Mouse (Mus musculus) spleen, adult 2 months (tissue): ENCODE results near the gene Cmip. TPM values are rescaled to one million over a fixed set of nuclear protein-coding genes. Genes with fewer than 3 reads are reported as not detected.

Experiments
- DNase-seq, 2 experiments: peaks; one replicate each; pipeline versions ENCODE4 v3.0.0 to v3.0.0-alpha.2; 2012 to 2021; ENCODE audit warnings: low spot score in 2 of 2, low read depth in 1 of 2
- H3K27ac ChIP-seq: fragments of 200-500 bp; 2 replicates; pipeline ENCODE4 v1.5.1; 2012; ENCODE audit warnings: low read length, inconsistent platforms; ENCODE audit not compliant: insufficient read depth
- H3K27me3 ChIP-seq: fragments of 200-500 bp; 2 replicates; pipeline ENCODE4 v1.6.1; 2012; ENCODE audit warnings: mild to moderate bottlenecking, moderate library complexity, low read length, inconsistent platforms; ENCODE audit not compliant: control insufficient read depth, insufficient read depth
- H3K36me3 ChIP-seq: fragments of 200-500 bp; 2 replicates; pipeline ENCODE4 v1.6.1; 2012; ENCODE audit warnings: mild to moderate bottlenecking, low read length, inconsistent platforms; ENCODE audit not compliant: control insufficient read depth, insufficient read depth
- H3K4me1 ChIP-seq: fragments of 200-500 bp; 2 replicates; pipeline ENCODE4 v1.6.1; 2011; ENCODE audit warnings: inconsistent platforms; ENCODE audit not compliant: control insufficient read depth, insufficient read depth, insufficient read length
- H3K4me3 ChIP-seq: fragments of 200-500 bp; 2 replicates; pipeline ENCODE4 v1.5.1; 2011; ENCODE audit warnings: mild to moderate bottlenecking, inconsistent platforms; ENCODE audit not compliant: insufficient read depth, insufficient read length; ENCODE audit errors: extremely low read depth
- CTCF ChIP-seq: fragments of 200-500 bp; IDR thresholded peaks from 2 replicates; pipeline ENCODE4 v1.5.1; 2011; ENCODE audit warnings: mild to moderate bottlenecking, inconsistent platforms; ENCODE audit not compliant: insufficient read depth, insufficient read length, insufficient replicate concordance; ENCODE audit errors: extremely low read depth
- POLR2A ChIP-seq: fragments of 200-500 bp; IDR thresholded peaks from 2 replicates; pipeline ENCODE4 v1.6.1; 2011; ENCODE audit warnings: low read depth, low read length, inconsistent platforms
- WGBS: fragments of 180-500 bp; shearing (Covaris S2); methylation state at CpG from one replicate; pipeline ENCODE4 v1.1.7; 2018; 5-methylcytosine and 5-hydroxymethylcytosine counted together
- polyA plus RNA-seq: library from polyadenylated mRNA; depleted of rRNA; stranded (reverse); fragments of >200 nt; gene quantifications from 2 replicates; pipeline ENCODE4 v1.2.3, GENCODE M21; 2012

Cmip gene
- polyA plus RNA-seq, 1 experiment: 48.2 TPM

- Histone ChIP-seq H3K4me3 (peak overlapping the region; percentile 89), H3K4me1 (peaks cover 14% of the 10 kb centered on the region; the same call in 1 of the 2 replicates), H3K36me3 (no peaks in the 10 kb centered on the region), H3K27ac (peak overlapping the region; percentile 42), H3K27me3 (no peaks in the 10 kb centered on the region)
- TF ChIP-seq CTCF (no peak), POLR2A (peak; percentile 68)
- 1% methylated on average over 82 of the region's 92 CpGs for WGBS
- DNase-seq: peak; percentile 72 to 95
These were observed 449 bp upstream of the Cmip start for GRCm38 (mm10) chr8:117256292-117256938.

GRCm38 (mm10) chr8:117257821-117258575 is 1.1 kb downstream of the Cmip start:
- Histone ChIP-seq H3K27me3 (no peaks in the 10 kb centered on the region), H3K4me3 (peak overlapping the region; percentile 89), H3K4me1 (peaks cover 23% of the 10 kb centered on the region; the same call in 1 of the 2 replicates), H3K36me3 (no peaks in the 10 kb centered on the region), H3K27ac (peak overlapping the region; percentile 80)
- TF ChIP-seq POLR2A (no peak; the same call in 1 of the 2 replicates), CTCF (no peak)
- peak in 1 of 2 experiments; percentile 21 for DNase-seq
- WGBS: under 1% methylated on average over 22 of the region's 22 CpGs

GRCm38 (mm10) chr8:117258576-117259040 is 1.7 kb downstream of the Cmip start:
- Histone ChIP-seq H3K4me1 (peaks cover 28% of the 10 kb centered on the region; the same call in 1 of the 2 replicates), H3K27me3 (no peaks in the 10 kb centered on the region), H3K27ac (peak overlapping the region; percentile 80), H3K4me3 (peak overlapping the region; percentile 89), H3K36me3 (no peaks in the 10 kb centered on the region)
- TF ChIP-seq POLR2A (no peak), CTCF (no peak)
- 2% methylated on average over 6 of the region's 6 CpGs for WGBS
- DNase-seq: no peak

- Histone ChIP-seq H3K36me3 (no peaks in the 10 kb centered on the region), H3K27me3 (no peaks in the 10 kb centered on the region), H3K4me1 (peaks cover 28% of the 10 kb centered on the region; the same call in 1 of the 2 replicates), H3K4me3 (peak overlapping the region; percentile 89; the same call in 1 of the 2 replicates), H3K27ac (0 out of 2 replicates have a peak overlapping the region, but pooled peaks have one; percentile 80)
- 71% methylated on average over 11 of the region's 11 CpGs for WGBS
- TF ChIP-seq CTCF (no peak), POLR2A (no peak)
- no peak for DNase-seq
These were observed 2.7 kb downstream of the Cmip start for GRCm38 (mm10) chr8:117259431-117260001.

GRCm38 (mm10) chr8:117260234-117260929 is 3.5 kb downstream of the Cmip start:
- WGBS: 77% methylated on average over 14 of the region's 14 CpGs

GRCm38 (mm10) chr8:117260930-117261475 is 4.1 kb downstream of the Cmip start:
- no peaks in the 10 kb centered on the region for H3K27me3 ChIP-seq
- peaks cover 28% of the 10 kb centered on the region; the same call in 1 of the 2 replicates for H3K4me1 ChIP-seq
- DNase-seq: no peak
- no peak overlapping the region for H3K27ac ChIP-seq
- TF ChIP-seq CTCF (no peak), POLR2A (no peak)
- WGBS: 82% methylated on average over 14 of the region's 14 CpGs
- H3K4me3 ChIP-seq: no peak overlapping the region
- no peaks in the 10 kb centered on the region for H3K36me3 ChIP-seq

More at GRCm38 (mm10) chr8:117260234-117260929, 3.5 kb downstream of the Cmip start:
- no peak for DNase-seq
- Histone ChIP-seq H3K27me3 (no peaks in the 10 kb centered on the region), H3K4me3 (no peak overlapping the region), H3K27ac (no peak overlapping the region), H3K4me1 (peaks cover 28% of the 10 kb centered on the region; the same call in 1 of the 2 replicates), H3K36me3 (no peaks in the 10 kb centered on the region)
- TF ChIP-seq POLR2A (no peak), CTCF (no peak)
